8 mouse cellular contexts compared by ENCODE assay signal in genomic region chr9:55252097-55252496, GRCm38 (mm10). TPM values are rescaled to one million over a fixed set of nuclear protein-coding genes. Genes with fewer than 3 reads are reported as not detected.
A peak's percentile ranks its signal among the peaks of the same experiment; 100 is the strongest.
DNase-seq lines count a peak whose midpoint lies in the region; TF ChIP-seq lines count a peak whose summit lies in the region.
"Not testable (repeated sequence)": the region's sequence is repeated elsewhere in the genome, so short reads cannot be mapped to it uniquely, and the experiment has no call there.

No protein-coding gene starts in this region.

- TF ChIP-seq POLR2A in heart, adult 2 months (IDR thresholded peaks at IDR 0.05; ENCODE audit: insufficient read depth, low read depth, low read length): not testable (repeated sequence)

- peak; percentile 35 for DNase-seq in CD4-positive, CD25-positive, alpha-beta regulatory T cell, adult 2 months (ENCODE audit: low read depth, low spot score)
- peak; percentile 18 for DNase-seq in NIH3T3 (ENCODE audit: low read depth)
- peak; percentile 12 for DNase-seq in brain, adult 2 months (ENCODE audit: low read depth, low spot score)
- not testable (repeated sequence) for DNase-seq in heart, adult 2 months; layer of hippocampus, adult 2 months (ENCODE audit: low spot score in 2 of 2)
- DNase-seq in lung, postnatal 10 days: peak; percentile 19
- DNase-seq in naive thymus-derived CD4-positive, alpha-beta T cell, adult 2 months (ENCODE audit: low read depth): peak; percentile 33
- DNase-seq in thymus, postnatal 4 days: peak; percentile 22

- intact Hi-C loops in heart, adult 2 months (cut with DNase I): not testable (repeated sequence)

- not testable (repeated sequence) for H3K79me2 ChIP-seq in heart, adult 2 months (replicated peaks; ENCODE audit: control insufficient read depth, insufficient read depth, low read length)

- WGBS in heart, adult 2 months: 57% methylated on average over 2 of the region's 2 CpGs

- not testable (repeated sequence) for H3K27me3 ChIP-seq in heart, adult 2 months (ENCODE audit: control insufficient read depth, insufficient read depth, low read length)

- not testable (repeated sequence) for H3K4me3 ChIP-seq in heart, adult 2 months; layer of hippocampus, adult 2 months

- not testable (repeated sequence) for H3K36me3 ChIP-seq in heart, adult 2 months (ENCODE audit: control insufficient read depth, insufficient read depth, low read length)

- TF ChIP-seq EP300 in heart, adult 2 months (IDR thresholded peaks at IDR 0.05; ENCODE audit: insufficient read depth, low read depth, low read length): not testable (repeated sequence)

- H3K9ac ChIP-seq in heart, adult 2 months (ENCODE audit: low read depth, low read length): not testable (repeated sequence)

- not testable (repeated sequence) for H3K27ac ChIP-seq in heart, adult 2 months; layer of hippocampus, adult 2 months

- peak; percentile 56 for TF ChIP-seq CTCF in heart, adult 2 months (IDR thresholded peaks at IDR 0.05)
- peak; percentile 58 for TF ChIP-seq CTCF in layer of hippocampus, adult 2 months (conservative IDR thresholded peaks at IDR 0.05)

- H3K4me1 ChIP-seq in heart, adult 2 months (ENCODE audit: control insufficient read depth, insufficient read depth, low read length): not testable (repeated sequence)

RNA-seq across cellular contexts. Expression of gene Fbxo22, which starts 43.4 kb away (rescaled TPM):
- 10 to 100 TPM; 31.4 to 34.7 TPM for total RNA-seq in heart, adult 2 months (2021)
- 12.9 and 20.7 TPM in 2 replicates for polyA plus RNA-seq in heart, adult 2 months (2012; rRNA removed)
- total RNA-seq in layer of hippocampus, adult 2 months (2021): 10 to 100 TPM; 31.0 to 36.0 TPM
